Mouse (Mus musculus): ENCODE results near the gene Hip1r.
"Not testable (repeated sequence)": the region's sequence is repeated elsewhere in the genome, so short reads cannot be mapped to it uniquely, and the experiment has no call there.

Gene Hip1r

DNA sequence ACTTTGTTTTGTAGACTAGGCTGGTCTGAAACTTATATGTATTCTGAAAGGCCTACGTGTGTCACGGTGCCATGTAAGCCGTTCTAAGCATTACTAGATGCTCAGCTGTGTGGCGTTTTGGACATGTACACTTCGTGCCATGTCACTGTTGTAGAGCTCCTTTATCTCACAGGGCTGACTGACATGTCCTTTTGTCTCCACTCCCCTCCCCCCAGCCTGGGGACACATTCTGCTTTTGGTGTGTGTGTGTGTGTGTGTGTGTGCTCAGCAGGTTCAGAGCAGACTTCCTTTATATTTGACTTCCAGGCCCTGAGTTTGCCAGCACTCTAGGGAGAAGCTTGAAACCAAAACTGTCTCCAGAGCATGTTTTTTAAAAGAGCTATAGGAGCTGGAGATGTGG is 63.4 kb downstream of the Hip1r start:
- DNase-seq (ENCODE audit: low spot score in 2 of 2): no peak

DNA sequence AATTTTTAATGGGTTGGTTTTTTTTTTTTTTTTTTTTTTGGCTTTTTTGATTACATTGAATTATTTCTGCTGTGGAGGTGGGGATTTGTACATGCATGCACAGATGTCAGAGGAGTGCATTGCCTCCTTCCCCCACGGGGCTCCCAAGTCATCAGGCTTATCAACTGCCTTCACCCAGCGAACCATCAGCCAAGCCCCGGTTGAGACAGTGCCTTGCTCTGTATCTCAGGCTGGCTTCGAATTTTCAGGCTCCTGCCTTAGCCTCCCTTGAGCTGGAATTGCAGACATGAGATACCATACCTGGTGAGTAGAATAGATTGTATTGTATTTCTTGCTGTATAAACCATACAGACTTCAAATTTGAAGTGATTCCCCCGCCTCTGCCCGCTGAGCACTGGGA is 66.2 kb downstream of the Hip1r start:
- DNase-seq (ENCODE audit: low spot score in 2 of 2): no peak

DNA sequence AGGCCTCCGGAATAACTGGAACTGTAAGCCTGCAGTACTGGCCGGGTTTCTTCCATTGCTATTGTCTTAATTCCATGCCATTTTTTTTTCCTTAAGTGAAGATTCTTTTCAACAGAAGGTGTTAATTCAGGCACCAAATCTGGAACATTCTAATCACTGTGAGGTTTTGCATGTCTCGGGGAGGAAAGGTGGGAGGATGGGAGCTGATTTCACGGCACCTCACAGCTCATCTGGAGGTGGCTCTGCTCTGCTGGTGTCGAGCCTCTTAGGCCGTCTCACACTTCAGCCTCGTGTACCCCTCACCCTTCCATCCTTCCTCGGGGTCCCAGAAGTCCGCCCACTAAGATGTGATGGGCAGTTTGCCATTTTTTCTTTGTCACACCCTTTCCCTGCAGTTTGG is 67.7 kb downstream of the Hip1r start:
- DNase-seq (ENCODE audit: low spot score in 2 of 2): no peak

DNA sequence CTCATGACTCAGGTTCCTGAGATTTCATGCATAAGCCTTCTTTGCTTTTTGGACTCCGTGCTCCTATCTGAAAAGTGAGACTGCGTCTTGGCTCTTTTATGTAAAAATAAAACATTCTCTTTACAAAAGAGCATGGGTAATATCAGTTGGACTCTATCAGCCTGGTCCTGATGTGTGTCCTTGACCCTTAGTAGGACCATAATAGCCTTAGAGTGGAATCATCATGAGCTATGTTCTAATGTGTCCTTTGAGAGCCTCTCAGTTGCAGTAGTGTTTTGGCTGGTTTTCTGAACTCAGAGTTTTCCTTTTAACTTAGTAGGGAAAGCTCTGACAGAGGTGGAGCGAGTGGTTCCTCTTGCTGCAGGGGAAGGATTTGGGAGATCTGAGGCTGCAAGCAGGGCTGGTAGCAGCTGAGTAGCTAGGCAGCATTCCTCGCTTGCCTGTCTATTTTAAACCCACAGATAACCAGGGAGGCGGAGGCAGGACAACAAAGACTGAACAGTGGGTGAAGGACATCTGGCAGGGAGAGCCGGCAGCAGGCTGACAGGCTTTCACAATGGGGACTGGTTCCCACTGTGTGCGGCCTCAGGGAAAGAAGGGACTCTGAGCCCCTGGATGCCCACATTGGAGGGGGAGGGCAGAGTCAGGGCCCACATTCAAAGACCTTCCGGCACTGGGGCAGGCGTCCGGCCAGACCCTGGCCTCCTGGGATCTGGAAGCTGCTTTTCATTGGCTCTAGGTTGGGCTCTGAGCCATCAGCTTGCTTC is 70.0 kb downstream of the Hip1r start:
- DNase-seq (ENCODE audit: low spot score in 2 of 2): no peak

DNA sequence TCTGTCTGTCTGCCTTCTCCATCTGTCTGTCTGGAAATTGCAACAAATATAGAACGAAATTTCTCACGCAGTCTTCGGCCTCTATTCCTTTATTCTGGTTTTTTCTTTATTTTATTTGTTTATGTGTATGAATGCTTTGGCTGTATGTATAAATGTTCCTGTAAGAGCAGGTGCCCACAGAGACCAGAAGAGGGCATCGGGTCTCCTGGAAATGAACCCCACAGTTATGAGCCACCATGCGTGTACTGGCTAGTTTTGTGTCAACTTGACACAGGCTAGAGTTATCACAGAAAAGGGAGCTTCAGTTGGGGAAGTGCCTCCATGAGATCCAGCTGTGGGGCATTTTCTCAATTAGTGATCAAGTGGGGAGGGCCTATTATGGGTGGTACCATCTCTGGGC is 70.6 kb downstream of the Hip1r start:
- DNase-seq (ENCODE audit: low spot score in 2 of 2): no peak

DNA sequence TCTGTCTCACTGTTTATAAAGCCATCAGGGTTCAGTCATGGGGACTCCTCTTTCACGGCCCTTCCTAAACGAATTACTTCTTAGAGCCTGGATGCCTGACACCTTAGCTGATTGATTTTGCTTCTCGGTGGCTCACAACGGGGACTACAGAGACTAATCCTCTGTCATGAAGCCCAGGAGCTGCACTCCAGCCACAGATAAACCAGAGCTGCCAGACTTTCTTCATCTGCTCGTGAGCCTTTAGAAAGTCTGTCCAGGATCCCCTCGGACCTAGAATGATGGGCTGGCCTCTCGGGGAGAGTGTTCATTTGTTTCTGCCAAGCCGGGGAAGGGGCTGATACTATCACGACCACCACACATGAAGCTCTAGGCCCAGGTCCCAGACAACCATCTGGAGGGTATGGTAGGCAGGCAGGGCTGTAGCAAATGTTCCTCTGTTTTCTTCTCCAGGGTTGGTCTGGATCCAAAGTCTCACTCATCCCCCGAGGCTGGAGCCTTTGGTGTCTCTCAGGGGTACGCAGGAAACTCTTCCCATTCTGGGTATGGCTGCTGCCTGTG is 72.1 kb downstream of the Hip1r start:
- DNase-seq (ENCODE audit: low spot score in 2 of 2): no peak

DNA sequence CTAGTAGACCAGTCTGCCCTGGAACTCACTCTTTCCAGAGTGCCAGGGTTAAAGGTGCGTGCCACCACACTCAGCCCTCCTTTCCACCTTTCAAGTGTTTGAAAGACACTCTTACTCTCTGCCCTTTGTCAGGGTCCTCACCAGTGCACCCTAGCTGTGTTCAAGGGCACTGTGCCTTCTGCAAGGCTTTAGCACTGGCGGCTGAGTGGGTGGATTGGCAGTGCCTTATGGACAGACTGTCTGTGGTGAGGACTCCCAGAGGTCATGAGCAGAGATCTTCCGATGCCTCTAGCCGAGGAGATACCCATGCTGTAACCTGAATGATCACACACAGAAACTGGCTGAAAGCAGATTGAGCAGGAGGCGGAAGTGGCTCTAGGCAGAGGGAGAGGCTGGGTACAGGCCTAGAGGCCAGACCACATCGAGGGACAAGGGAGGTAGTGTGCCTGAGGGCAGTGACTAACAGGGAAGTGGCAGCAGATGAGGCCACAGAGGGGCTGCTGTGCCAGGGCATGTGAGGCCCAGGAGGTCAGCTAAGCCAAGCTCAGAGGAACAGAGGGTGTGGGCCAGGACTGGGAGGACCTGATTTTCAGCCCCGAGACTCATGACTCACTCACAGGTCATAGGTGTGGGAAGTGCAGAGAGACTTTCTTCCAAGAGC is 73.4 kb downstream of the Hip1r start:
- peak in 1 of 2 experiments; percentile 86 for DNase-seq (ENCODE audit: low spot score in 2 of 2)

DNA sequence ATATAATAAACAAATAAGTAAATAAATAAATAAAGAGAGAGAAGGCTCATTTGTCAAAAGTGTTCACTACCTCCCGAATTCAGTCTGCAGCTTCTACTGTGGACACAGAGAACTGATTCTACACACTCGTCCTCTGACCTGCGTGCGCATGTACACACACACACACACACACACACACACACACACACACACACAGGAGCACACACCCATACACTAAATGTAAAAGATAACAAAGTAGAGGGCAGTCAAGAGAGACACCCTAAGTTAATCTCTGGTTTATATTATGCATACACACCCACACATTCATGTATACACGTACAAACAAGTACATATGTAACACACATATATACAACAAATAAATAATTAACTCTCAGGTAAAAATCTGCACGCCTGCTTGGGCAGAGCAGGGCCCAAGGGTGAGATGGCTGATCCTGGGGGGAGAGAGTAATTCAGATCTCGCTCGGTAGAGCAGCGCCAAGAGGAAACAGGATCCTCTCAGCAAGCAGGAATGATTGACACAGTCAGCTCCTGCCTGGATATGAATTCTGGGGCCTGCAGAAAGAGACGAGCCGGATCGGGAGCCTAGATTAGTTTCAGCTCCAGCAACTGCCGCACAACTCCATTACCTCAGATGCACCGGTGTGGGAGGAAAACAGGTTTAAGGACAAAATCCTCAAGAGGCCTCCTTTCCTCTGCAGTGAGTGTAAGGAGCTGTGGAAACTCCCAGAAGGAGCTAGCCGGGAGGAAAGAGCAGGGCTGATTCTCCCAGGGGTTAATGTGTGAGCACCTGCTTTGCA is 76.0 kb downstream of the Hip1r start:
- DNase-seq (ENCODE audit: low spot score in 2 of 2): no peak

DNA sequence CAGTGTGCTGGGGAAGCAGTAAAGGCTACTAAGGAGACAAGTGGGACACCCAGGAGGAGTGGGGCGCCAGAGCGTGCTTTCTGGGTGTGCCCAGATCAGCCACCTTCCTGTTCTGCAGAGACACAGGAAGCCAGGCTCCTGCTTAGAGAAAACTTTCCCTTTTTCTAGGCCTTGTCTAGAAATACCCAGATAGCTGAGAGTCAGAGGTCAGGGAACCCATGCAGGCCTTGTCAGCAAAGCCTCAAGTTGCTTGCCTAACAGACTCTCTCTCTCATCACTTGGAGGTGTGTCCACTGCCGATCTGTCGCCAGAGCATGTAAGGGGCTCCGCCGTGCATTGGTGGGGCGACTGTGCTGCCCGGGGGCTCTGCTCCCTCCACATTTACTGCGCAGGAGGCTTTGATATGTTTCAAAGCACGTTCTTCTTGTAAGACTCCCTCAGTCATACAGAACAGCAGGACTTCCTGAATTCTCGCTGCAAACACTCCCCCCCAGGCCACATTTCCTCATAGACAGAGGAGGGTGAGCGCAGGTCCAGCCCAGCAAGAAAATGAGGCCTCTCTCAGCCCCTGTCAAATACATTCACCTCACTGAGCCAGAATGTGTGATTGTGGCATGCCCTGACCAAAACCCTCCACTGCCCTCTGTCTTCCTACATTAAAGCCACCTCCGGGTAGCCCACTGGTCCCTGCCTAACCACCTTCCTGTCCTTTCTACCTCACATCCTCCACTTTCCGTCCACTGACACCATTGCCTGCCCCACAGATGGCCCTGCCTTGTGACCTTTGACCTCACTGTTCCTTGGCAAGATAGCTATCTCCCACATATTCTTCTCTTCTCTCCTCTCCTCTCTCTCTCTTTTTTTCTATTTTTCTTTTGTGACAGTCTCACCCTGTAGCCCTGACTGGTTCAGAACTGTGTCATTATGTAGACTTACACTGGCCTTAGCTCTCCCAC is 76.9 kb downstream of the Hip1r start:
- DNase-seq (ENCODE audit: low spot score in 2 of 2): no peak

DNA sequence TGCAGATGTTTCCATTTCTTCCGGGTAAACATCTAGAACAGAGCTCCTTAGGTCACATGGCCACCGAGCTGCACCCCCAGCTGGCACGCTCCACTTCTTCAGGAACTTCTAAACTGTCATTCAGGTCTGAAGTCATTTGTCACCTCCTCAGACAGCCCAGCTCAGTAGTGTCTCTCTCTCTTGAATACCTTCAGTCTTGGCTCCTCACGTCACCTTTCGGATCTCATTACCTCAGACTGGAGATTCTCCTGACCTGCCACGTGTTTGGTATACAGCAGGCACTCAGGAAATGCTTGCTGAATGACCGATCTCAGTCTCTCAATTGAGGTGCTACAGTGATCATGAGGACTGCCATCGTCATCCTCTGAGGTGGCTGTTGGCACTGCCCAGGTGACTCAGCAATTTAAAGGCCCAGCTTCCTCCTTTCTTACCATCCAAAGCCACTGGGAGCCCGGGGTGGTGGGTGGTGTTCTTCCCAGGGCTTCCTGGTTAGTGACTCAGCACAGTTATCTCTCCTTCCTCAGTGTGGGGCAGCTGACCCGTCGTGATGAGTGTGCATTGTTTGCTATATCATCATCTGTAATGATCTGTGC is 78.6 kb downstream of the Hip1r start:
- DNase-seq (ENCODE audit: low spot score in 2 of 2): peak in 1 of 2 experiments; percentile 55

DNA sequence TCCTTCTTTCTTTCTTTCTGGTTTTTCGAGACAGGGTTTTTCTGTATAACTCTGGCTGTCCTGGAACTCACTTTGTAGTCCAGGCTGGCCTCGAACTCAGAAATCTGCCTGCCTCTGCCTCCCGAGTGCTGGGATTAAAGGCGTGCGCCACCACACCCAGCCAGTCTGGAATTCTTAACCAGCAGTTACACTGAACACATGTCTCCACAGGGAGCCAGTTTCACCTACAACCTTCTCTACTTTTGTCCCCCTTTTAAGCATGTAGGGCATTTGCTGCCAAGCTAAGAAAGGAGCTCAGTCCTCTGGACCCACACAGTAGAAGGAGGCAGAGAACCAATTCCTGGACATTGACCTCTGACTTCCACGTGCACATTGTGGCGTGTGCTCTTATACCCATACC is 79.2 kb downstream of the Hip1r start:
- DNase-seq (ENCODE audit: low spot score in 2 of 2): not testable (repeated sequence)

Measured in urinary bladder, adult 18-20 months (tissue).